Mouse (Mus musculus): ENCODE measurements around the gene Gramd1b.

Gene Gramd1b

DNA sequence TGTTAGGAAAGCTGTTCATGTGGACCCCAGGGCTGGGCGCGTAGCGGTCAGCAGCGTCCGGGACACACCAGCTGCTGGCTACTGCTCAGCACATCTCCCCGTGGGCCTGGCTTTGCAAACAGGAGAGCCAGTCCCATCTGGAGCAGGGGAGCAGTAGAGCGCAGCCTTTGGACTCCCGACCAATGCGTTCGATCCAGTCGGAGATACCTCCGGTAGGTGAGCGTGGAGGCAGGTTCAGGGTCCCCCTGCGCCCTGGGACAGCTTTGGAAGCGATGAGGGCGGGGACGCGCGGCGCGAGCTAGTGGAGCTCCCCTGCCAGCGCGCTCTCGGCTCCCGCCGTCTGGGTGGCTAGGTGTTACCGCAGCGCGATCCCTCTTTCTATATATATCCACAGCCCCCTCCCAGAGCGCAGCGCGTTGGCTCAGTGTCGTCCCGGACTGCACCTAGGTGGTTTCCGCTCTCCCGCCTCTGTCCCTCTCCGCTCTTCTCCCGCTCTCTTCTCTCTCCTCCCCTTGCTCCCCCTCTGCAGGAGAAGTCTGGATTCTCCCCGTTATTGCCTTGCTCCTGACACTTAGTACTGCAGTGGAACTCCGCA lies at the start of gene Gramd1b:
TSS of gene Gramd1b (minus strand) at position 357 of the 595 bp plus-strand sequence.
- DNase-seq (ENCODE audit: low spot score) = no peak

DNA sequence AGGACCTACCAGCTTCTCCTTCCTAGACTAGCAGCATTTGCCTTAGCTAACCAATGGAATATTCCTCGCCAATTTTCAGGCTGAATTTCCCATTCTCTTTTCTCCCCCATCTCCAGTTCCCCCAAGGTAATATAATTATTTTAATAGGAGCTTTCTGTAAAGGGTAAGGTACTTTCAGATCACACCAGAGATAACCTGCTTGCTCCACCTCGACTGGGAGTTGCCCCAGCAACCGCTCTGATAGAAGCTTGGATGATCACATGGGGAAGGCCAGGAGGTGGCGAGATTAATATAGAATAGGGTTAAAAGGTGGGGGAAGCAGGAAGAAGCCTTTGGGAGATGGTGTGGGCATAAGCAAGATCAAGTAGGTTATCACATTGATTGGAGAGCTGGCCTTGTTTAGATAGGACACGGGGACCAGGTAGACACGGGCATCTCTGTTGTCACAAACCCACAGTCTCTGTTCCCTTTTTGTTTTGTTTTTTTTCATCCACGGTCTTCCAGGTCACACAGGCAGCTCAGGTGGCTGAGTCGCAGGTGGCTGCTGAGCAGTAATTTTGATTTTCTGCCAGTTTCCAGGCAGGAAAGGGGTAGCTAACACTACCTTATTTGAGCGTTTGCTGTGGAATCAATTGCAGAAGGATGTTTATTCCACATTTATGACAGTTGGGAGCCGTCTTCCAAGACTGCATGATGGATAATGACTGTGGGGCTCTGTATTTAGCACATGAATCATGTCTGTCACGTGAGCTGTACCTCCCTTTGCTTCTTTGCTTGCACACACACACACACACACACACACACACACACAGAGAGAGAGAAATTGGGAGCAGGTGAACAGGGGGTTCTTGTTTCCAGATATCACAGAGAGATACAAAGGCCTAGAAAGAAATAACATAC lies 47.8 kb upstream of the Gramd1b start:
- no peak for DNase-seq (ENCODE audit: low spot score)

DNA sequence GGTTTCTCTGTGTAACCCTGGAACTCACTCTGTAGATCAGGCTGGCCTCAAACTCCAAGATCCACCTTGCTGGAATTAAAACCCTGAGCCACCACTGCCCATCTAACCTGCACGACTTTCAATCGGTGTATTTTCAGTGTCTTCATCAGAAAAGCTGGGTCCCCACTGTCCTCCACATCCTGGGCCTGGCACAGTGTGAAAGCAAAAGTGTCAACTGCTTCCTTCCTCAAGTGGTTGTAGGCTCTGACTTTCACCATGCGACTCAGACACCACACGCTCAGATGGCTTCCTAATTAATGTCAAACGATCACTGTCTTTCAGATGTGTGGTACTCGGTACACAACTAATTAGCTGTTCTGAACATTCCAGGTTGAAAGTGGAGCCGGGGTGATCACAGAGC lies 45.9 kb upstream of the Gramd1b start:
- DNase-seq (ENCODE audit: low spot score) = no peak

DNA sequence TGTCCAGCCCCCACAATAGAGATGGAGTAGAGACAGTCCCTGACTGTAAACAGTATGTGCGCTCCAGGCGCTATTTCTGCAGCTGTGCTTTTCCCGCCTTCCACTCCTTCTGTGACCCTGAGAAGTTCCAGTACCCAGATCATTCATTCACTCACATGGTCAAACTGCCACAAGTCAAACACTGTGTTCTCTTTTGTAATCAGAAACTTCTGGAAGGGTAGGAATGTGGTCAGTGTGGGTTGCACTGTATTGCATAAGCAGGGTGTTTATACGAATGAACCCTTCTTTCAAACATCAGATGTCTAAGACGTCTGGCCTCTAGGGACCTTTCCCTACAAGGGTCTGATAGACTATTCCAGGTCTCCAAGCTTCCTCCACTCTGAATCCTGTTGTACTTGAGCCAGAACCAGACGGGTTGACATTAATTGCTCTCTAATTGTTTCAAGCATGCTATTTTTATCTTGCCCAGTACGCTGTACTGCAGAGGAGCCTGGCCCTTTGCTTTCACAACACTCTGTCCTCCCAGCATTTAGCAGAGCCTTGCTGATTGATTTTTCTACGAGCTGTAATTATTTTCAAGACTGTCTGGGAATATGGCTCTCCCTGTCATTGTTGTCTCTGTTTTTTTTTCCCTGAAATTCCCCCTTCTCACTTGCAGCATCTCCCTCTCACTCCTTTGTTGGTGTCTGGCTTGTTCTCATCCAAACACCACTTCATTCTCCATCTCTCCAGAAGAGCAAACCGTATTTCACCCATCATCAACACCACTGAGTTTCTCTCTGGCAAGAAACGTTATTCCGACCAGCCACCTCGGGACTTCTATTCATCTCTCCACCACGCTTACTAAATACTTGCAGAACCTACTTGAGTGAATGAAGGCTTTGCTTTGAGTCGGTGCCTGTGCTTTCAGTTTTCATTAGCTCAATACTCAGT lies 44.1 kb upstream of the Gramd1b start:
- no peak for DNase-seq (ENCODE audit: low spot score)

DNA sequence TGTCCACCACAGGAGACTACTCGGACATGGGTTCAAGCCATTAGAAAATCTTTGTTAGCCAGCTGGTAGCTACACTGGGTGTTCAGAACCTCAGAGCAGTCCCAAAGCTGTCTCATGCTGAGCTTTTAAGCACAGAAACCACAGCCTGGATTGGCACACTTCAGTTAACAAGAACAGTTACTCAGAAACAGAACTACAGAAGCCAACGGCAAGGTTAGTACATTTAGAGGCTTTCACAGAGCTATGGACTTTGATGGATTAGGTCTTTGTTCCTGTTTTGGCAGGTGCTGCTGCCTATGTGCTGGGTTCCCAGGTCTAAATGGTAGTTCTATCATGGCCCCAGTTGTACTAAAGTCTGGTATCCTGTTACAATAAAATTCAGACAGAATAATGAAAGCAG lies 40.1 kb upstream of the Gramd1b start:
- DNase-seq (ENCODE audit: low spot score) = no peak

DNA sequence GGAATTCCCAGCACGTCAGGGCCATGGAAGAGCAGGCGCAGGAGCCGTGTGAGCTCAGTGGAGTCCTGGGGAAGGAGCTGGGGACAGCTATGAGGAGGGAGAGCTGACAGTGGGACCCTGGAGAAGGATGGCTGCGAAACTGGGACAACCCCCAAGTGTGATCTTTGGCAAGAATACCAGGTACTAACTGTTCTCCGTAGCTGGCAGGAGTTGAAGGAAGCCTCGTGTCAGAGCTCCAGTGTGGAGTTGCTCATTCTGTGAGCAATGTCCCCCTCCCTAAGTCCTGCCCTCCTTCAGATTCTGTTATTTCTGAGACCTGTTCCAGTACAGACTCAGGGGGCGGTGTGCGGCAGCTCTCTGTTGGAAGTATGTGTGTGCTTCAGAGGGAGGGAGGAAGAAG lies 36.9 kb upstream of the Gramd1b start:
- no peak for DNase-seq (ENCODE audit: low spot score)

DNA sequence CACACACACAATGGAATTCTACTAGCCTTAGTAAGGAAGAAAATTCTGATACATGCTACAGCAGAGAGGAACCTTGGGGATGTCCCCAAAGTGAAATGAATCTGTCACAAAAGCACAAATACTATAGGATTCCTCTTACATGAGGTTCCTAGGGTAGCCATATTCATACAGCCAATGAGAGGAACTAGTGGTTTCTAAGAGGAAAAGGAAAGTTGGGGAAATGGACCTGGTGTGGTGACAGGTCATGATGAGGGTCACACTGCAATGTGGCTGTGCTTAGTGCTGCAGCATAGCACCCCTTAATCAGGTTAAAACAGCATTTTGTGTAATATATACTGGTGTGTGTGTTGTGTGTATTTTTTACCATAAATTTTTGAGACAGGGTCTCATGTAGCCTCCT lies 32.6 kb upstream of the Gramd1b start:
- DNase-seq (ENCODE audit: low spot score) = no peak

DNA sequence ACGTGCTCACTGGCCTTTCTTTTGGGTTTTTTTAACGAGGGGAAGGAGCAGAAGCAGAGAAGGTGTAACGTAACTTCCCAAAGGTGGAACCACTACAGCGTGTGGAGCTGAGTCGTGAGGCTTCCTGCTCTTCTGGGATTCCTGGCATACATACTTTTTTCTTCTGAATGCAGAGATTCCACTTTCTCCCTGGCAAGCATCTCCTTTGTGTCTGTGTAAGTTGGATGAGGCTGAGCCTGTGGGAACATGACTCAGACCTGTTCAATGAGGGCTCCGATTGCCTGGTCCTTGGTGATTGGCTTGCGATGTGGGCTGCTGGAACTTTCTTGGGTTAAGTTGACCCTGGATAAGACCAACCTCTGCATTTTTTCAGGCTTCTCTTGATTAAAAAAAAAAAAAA lies 28.5 kb upstream of the Gramd1b start:
- no peak for DNase-seq (ENCODE audit: low spot score)

DNA sequence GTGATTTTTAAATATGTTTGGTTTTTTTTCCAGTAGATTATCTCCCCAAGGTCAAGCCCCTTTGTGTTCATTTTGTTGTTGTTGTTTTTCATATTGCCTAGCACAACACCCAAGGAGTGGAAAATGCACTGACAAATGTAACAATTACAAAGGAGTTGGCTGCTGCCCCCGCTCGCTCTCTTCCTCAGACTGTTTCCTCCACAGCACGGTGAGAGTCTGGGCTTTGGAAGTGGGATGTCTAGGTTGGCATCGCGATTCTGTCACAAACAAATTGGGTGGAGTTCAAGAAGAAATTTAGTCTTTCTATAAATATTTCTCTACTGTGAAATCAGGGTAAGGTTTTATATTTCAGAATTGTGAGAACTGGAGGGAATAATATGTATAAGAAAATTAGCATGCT lies 26.6 kb upstream of the Gramd1b start:
- no peak for DNase-seq (ENCODE audit: low spot score)

DNA sequence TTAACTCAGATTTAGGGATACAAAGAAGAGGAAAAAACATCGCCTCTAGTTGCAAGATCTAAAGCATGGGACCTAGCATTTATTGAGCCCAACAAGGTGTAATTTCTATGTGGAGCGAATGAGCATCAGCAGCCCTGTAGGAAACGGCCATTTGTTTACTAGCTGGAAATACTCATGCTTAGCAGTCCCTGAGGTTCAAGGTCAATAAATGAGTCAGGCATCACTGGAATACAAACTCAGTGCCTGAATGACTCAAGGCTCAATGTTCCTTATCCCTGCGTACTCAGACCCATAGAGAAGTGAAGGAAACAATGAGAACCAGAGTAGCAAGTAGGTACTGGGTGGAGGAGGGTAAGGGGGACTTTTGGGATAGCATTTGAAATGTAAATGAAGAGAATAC lies 25.2 kb upstream of the Gramd1b start:
- DNase-seq (ENCODE audit: low spot score) = no peak

DNA sequence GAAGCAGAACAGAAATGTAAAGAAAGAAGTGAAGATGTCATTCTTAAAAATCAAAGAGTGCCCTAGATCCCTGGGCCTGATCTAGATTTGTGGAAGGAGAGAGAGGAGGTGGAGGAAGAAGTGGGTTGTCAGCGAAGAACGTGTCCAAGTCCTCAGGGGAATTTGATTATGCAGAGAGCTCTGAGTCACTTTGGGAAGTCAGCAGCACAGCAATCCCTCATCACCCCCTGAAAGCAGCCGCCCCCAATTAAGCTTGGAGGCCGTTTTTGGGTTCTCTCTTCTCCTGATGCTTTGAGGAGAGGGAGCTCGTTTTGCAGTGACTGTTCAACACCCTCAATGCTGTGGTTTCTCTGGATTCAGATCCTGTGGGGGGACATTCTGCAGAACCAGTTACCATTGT lies 24.1 kb upstream of the Gramd1b start:
- DNase-seq (ENCODE audit: low spot score) = no peak

DNA sequence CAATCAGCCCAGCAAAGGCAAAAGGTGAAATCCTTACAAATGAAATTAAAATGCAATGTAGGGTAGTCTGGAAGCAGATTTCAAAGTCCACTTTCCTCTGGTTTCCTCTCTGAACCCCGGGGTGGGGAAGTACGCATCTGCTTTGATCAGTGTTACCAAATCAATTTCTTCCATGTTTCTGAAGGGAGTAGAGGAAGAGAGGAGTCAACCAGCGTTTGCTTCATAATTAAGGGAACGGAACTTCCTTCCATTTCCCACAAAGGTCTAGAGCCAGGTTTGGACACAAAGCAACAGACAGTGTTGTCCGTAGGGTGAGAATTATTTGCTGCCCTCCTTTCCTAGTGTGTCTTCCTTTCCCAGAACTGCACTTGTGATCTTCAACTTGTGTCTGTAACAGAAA lies 16.7 kb upstream of the Gramd1b start:
- no peak for DNase-seq (ENCODE audit: low spot score)

DNA sequence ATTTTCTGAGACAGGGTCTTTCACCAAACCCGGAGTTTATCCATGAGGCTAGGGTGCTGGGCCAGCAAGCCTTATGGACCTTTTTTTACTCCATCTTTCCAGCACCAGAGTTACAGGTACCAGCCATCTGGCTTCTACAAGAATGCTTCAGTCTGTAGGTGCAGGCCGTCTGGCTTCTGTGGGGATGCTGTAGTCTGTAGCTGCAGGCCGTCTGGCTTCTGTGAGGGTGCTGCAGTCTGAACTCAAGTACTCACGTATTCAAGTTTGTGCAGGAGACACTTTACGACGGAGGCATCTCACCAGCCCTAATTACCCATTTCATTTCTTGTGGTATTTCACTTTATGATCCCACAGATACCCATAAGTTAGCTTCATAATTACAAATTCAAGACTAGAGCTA lies 14.0 kb upstream of the Gramd1b start:
- no peak for DNase-seq (ENCODE audit: low spot score)

DNA sequence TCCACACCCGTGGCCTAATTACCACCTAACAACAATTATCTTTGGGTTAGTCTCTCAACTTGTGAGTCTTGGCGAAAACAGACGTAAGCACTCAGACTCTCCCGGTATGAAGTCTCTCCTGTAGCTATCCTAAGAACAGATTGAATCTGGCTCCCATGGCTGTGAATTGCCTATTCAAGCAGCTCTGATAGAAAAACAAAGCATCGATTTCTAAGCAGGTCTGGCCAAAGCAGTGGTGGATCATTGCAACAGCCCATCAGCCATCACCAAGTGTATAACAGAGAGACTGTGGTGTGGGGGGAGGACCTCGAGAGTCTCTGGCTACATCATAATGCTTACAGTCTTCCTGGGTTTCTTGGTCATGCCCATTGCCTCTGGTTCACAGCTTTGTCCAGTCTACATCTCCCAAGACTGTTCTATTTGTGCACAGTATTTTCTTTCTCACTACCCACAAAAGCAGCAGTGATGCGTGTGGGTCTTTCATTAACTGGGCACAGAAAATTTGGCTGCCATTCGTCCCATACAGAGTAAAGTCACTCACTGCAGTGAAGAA lies 8.5 kb upstream of the Gramd1b start:
- no peak for DNase-seq (ENCODE audit: low spot score)

DNA sequence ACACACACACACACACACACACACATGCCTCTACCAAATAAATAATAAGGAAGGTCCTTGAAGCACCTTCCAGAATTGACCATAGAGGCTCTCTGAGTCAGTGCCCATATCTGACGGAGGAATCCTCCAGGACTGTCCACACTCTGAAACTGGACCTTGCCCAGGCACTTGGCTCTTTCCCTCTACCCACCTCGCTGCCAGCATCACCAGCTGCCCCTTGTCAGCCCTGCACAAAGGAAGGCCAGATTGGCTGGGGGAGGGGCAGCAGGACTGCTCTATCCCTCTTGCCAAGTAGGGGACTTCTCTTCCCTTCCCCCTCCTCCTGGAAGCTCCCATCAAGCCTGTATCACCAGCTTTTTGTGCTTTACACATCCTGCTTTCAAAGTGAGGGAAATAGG lies 6.5 kb upstream of the Gramd1b start:
- DNase-seq (ENCODE audit: low spot score) = no peak

DNA sequence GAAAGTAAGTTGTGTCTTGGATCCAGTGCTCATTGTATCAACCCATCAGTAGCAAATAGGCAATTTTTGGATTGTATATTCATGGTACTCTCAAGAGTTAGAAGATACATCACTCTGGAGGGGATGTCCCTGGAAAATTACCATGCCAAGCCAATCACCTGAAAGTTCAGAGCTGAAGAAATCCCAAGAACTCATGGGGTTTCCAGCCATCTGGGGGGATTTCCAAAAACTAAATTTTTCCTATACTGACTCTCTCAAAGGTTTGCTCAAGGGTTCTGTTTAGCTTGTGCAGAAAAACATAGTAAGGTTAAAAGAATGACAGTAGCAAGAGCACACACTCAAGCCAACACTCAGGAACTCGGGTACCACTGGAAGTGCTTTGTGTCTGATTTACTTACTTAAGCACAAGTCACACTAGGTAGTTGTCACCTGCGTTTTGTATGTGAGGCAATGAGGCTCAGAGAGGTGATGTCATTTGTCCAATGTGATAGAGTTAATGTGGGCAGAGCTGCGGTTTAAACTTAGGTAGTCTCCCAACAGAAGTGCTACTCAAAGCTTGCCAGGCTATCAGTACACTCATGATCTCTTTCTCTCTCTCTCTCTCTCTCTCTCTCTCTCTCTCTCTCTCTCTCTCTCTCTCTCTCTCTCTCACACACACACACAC lies 6.0 kb upstream of the Gramd1b start:
- no peak for DNase-seq (ENCODE audit: low spot score)

DNA sequence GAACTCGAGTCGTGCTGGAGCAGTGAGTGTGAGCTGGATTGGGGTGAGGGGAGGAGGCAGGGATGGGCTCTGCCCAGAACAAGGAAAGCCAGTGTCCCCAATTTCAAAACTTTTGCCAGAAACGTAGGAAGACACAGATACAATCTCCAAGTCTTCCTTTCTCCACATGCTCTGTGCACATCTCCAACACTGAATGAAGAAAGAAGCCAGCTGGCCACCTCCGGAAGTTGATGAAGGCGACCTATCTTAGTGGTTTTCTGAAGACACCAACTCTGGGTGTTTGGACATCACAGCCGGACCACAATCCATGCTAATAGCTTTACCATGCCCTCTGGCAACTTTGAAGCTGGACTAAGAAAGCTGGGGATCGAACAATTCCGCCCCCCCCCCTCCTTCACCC lies 647 bp downstream of the Gramd1b start:
- no peak for DNase-seq (ENCODE audit: low spot score)

DNA sequence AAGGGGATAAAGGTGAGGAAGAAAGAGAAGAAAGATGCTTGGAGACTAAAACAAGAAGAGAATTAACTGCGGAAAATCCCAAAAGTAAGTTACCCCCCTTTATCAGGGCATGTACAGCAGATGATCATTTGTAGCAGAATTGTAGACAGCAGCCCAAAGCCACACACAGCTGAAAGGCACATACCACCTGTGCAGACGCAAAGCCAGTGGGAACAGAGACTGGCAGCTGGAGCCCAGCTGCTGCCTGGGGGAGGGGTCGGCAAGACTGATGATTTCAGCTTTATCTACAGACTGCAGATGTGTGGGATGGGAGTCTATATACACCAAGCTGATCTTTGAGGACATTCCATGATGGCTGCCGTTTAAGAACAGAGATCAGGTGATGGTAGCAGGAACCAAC lies 2.5 kb downstream of the Gramd1b start:
- no peak for DNase-seq (ENCODE audit: low spot score)

DNA sequence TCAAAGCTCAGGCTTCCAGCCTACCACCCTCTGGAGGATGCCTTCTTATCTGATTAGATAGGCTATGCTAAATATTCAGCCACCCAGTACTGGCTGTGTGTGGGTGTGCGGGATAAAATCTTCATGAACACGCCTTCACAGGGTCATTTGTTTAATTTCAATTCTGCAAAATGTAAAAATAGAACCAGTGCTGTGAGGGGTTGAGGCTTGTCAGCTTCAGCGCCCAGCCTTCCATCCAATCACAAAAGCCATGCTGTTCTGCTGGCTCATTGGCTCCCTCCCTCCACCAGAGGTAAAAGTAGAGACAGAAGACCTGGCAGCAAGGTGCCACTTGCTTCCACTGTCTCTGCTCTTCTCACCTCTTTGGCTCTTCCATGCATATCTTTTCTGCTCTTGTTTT lies 4.3 kb downstream of the Gramd1b start:
- DNase-seq (ENCODE audit: low spot score) = no peak

DNA sequence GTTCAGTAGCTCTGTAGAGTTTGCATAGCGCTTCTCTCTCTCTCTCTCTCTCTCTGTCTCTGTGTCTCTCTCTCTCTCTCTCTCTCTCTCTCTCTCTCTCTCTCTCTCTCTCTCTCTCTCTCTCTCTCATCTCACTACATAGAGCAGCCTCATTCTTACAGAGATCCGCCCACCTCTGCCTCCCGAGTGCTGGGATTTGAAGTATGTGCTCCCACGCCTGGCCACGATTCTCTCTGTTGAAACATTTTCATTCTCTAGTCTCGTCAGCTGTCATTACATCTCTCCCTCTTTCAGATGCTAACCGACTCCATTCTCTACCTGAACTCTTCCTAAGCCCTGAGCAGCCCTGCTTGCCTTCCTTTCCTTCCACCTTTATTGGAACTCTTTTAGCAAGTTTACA lies 9.0 kb downstream of the Gramd1b start:
- DNase-seq (ENCODE audit: low spot score) = no peak

DNA sequence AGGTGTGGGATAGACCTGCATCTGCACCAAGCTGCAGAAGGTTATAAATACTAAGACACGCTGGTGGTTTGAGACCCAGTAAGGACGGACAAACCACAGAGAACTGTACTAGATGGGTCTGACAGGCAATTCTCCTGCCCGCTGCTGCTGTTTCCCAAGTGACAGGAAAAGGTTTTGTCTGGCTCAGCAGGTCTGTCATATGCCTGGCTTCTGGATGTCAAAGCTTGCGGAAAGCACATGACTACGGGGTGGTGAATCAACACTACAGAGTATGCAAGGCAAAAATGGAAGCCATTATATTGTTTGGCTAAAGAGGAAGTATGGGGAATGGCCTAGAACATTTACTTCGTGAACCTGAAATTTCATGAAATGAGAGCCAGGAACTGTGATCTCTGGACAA lies 10.1 kb downstream of the Gramd1b start:
- DNase-seq (ENCODE audit: low spot score) = no peak

DNA sequence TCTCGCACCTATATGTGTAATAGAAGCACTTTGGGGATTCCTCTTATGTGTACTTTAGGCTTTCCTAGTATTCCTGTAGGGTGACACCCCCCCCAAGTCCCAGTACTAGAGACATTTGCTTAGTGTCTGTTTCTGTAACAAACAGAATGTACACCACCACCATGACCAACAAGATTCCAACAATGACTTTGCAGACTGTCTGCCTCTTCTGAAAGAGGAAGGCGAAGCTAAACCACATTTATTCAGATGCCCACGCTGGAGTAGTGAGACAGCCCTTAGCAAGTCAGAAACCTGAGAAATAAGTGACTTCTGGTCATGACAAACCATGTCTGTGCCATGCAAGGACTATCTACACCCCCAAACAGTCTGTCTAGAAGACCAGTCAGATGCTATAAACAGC lies 11.9 kb downstream of the Gramd1b start:
- no peak for DNase-seq (ENCODE audit: low spot score)

Data from ovary, postnatal 10 days (tissue).